Mouse (Mus musculus) heart, adult 9 months (tissue): ENCODE measurements at regions not wholly inside any gene's neighbourhood (a gene's known extent, or its start where the extent isn't known, plus 50 kb on each side); places are given as distances from the start of the nearest gene placed in this dataset.
"Not testable (repeated sequence)": the region's sequence is repeated elsewhere in the genome, so short reads cannot be mapped to it uniquely, and the experiment has no call there.

Experiments
- DNase-seq, 2 experiments: peaks; one replicate each; pipeline ENCODE4 v3.0.0; 2022; ENCODE audit warnings: low spot score in 2 of 2

- no peak for DNase-seq
Measured at GRCm38 (mm10) chrX:68486585-68486984, 191.8 kb upstream of the Fmr1 start.

- not testable (repeated sequence) for DNase-seq
Measured at GRCm38 (mm10) chrX:68492052-68492451, 186.3 kb upstream of the Fmr1 start.

GRCm38 (mm10) chrX:68494398-68495143 is 183.8 kb upstream of the Fmr1 start:
- no peak for DNase-seq

- peak; percentile 59 to 72 for DNase-seq
Measured at GRCm38 (mm10) chrX:68495144-68495493, 183.2 kb upstream of the Fmr1 start.

GRCm38 (mm10) chrX:68495751-68496150 is 182.6 kb upstream of the Fmr1 start:
- peak; percentile 7 to 57 for DNase-seq

- DNase-seq = no peak
Measured at GRCm38 (mm10) chrX:68497886-68498285, 180.5 kb upstream of the Fmr1 start.

GRCm38 (mm10) chrX:68502938-68503337 is 175.4 kb upstream of the Fmr1 start:
- DNase-seq = no peak

- peak; percentile 15 to 31 for DNase-seq
Measured at GRCm38 (mm10) chrX:68507664-68508063, 170.7 kb upstream of the Fmr1 start.

- no peak for DNase-seq
Measured at GRCm38 (mm10) chrX:68512213-68512766, 166.1 kb upstream of the Fmr1 start.

GRCm38 (mm10) chrX:68546561-68546960 is 131.8 kb upstream of the Fmr1 start:
- no peak for DNase-seq

- no peak for DNase-seq
Measured at GRCm38 (mm10) chrX:68554031-68554430, 124.3 kb upstream of the Fmr1 start.

GRCm38 (mm10) chrX:68557717-68558116 is 120.6 kb upstream of the Fmr1 start:
- DNase-seq = no peak

- DNase-seq = peak; percentile 1 to 18
Measured at GRCm38 (mm10) chrX:68585246-68585645, 93.1 kb upstream of the Fmr1 start.

GRCm38 (mm10) chrX:68622141-68622540 is 56.2 kb upstream of the Fmr1 start:
- no peak for DNase-seq
